Mouse (Mus musculus) myocyte (in vitro differentiated cells): ENCODE measurements around the gene Skp1a.

Source experiments
- E2F4 ChIP-seq: IDR thresholded peaks from one replicate; pipeline ENCODE4 v1.6.1; 2011; ENCODE audit warnings: mild to moderate bottlenecking, control low read depth, moderate library complexity; ENCODE audit not compliant: insufficient read depth
- MAX ChIP-seq: IDR thresholded peaks from one replicate; pipeline ENCODE4 v1.6.1; 2011; ENCODE audit warnings: low read depth, mild to moderate bottlenecking, control low read depth
- MYOG ChIP-seq, 3 experiments: IDR thresholded peaks; one replicate each; pipeline ENCODE4 v1.6.1; 2011; ENCODE audit warnings: control low read depth in 2 of 3, low read depth in 2 of 3, mild to moderate bottlenecking in 2 of 3; ENCODE audit not compliant: insufficient read length in 2 of 3, control insufficient read depth in 1 of 3, insufficient read depth in 1 of 3
- POLR2A ChIP-seq: IDR thresholded peaks from one replicate; pipeline ENCODE4 v1.6.1; 2011; ENCODE audit warnings: low read depth, mild to moderate bottlenecking, control low read depth, moderate library complexity; ENCODE audit not compliant: insufficient read length
- POLR2AphosphoS2 ChIP-seq: IDR thresholded peaks from one replicate; pipeline ENCODE4 v1.6.1; 2011; ENCODE audit warnings: low read depth, control low read depth; ENCODE audit not compliant: insufficient read length
- SRF ChIP-seq: IDR thresholded peaks from one replicate; pipeline ENCODE4 v1.6.1; 2011; ENCODE audit warnings: low read depth; ENCODE audit not compliant: control insufficient read depth, insufficient read length
- TCF12 ChIP-seq: IDR thresholded peaks from one replicate; pipeline ENCODE4 v1.6.1; 2011; ENCODE audit warnings: mild to moderate bottlenecking, control low read depth; ENCODE audit not compliant: poor library complexity, insufficient read depth, severe bottlenecking
- USF1 ChIP-seq: IDR thresholded peaks from one replicate; pipeline ENCODE4 v1.6.1; 2011; ENCODE audit warnings: low read depth, mild to moderate bottlenecking, control low read depth, moderate library complexity

DNA sequence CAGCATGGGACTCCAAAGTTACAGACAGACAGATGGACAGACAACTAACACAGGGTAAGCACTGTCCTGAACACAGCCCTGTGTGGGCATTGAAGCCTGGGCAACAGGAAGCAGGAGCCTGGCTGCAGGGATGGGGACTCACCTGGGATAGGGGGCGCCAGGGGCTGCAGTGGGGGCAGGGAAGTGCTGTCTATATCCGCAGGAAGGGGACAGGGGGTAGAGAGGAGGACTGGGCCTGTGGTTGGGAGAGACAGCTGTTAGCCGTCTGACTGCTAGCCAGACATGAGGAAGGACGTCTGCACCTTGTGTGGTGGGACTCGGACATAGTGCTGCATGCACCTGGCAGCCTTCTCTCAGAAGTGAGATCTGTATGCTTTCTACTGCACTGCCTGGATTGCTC is 26.9 kb downstream of the Skp1a start:
- TF ChIP-seq USF1 (no peak), POLR2A (no peak), E2F4 (no peak), SRF (no peak), MAX (no peak), TCF12 (no peak), MYOG (IDR thresholded peaks at IDR 0.05; ENCODE audit: control insufficient read depth in 1 of 3, insufficient read depth in 1 of 3, insufficient read length in 2 of 3, low read depth in 2 of 3) (peak in 1 of 3 experiments; percentile 5), POLR2AphosphoS2 (no peak)
